Mouse (Mus musculus): ENCODE data around the gene Kalrn. TPM values are rescaled to one million over a fixed set of nuclear protein-coding genes. Genes with fewer than 3 reads are reported as not detected.

The Kalrn gene
- polyA plus RNA-seq, 1 experiment from 2014 or later = 12.7 TPM

DNA sequence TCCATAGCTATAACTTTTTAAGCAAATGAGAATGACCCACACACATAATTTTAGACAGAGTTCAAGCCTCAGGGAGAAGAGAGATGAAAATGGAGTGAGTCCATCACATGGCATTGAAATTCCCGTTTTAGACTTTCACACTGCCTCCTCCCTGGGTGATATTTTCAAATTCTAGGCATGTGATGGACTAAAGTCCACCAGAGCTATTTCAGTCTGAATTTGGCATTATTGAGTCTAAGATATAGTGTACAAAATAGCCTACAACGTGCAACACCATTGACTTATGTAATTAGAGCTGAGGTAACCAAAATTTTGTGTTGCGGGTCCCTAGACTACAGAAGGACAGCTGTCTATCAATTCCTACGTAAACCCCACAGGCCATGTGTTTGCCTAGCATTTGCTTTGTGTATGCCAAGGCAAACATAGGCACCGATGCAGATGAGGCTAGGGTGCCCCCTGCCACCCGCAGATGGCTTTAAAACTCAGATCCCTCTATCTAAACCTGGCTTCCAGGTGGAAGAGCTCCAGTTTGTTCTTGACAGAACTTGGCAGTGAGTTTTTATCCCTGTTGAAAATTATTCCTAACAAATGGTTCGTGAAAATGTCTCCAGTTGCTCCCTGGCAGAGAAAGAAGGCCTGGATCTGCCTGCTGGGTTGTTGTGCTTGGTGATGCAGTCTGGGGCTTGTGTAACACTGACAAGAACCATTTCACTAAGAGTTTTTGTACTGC is 293.5 kb downstream of the Kalrn start:
- H3K4me3 ChIP-seq (replicated peaks) = no peak overlapping the region
- H3K36me3 ChIP-seq = no peaks in the 10 kb centered on the region
- no peaks in the 10 kb centered on the region for H3K9me3 ChIP-seq (replicated peaks)
- H3K4me1 ChIP-seq (replicated peaks) = no peaks in the 10 kb centered on the region
- 62% methylated on average over 7 of the region's 7 CpGs for WGBS (ENCODE audit: insufficient replicate concordance)
- ATAC-seq (ENCODE audit: low read depth) (no peak), DNase-seq (no peak)
- no peak overlapping the region for H3K9ac ChIP-seq
- no peaks in the 10 kb centered on the region for H3K27me3 ChIP-seq
- H3K27ac ChIP-seq = no peak overlapping the region
- no peak overlapping the region for H3K4me2 ChIP-seq

DNA sequence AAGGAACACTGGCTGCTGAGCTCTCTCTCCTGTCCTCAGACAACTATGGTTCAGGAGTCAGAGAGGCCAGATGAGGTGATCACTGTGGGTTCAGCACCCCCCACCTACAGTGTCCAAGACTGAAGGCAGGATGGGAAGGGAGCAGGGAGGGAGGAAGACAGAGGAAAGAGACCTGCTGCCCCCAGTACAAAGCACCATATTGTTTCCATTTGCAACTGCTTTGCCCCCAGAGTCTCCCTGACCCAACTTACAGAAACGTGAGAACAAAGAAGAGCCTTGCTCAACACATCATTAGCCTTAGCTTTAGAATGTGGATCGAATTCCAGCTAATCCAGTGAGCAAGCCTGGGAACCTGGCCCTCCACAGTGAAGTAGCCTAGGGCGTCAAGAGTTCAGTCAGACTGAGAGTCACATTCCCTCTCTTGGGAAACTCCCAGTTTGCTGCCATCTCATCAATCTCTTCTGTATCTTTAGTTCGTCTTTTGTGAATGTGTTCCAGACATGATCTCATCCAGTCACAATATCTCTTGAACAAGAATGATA is 295.0 kb downstream of the Kalrn start:
- no peaks in the 10 kb centered on the region for H3K9me3 ChIP-seq (replicated peaks)
- DNase-seq (no peak), ATAC-seq (ENCODE audit: low read depth) (no peak)
- H3K4me1 ChIP-seq (replicated peaks) = no peaks in the 10 kb centered on the region
- no peaks in the 10 kb centered on the region for H3K36me3 ChIP-seq
- no peaks in the 10 kb centered on the region for H3K27me3 ChIP-seq
- H3K27ac ChIP-seq = no peak overlapping the region
- no peak overlapping the region for H3K4me2 ChIP-seq
- 55% methylated on average over 4 of the region's 4 CpGs for WGBS (ENCODE audit: insufficient replicate concordance)
- H3K9ac ChIP-seq = no peak overlapping the region
- no peak overlapping the region for H3K4me3 ChIP-seq (replicated peaks)

GRCm38 (mm10) chr16:34274607-34275006 is 298.7 kb downstream of the Kalrn start:
- no peak overlapping the region for H3K9ac ChIP-seq
- H3K4me3 ChIP-seq (replicated peaks) = no peak overlapping the region
- no peak overlapping the region for H3K4me2 ChIP-seq
- no peaks in the 10 kb centered on the region for H3K36me3 ChIP-seq
- no peak overlapping the region for H3K27ac ChIP-seq
- no peaks in the 10 kb centered on the region for H3K4me1 ChIP-seq (replicated peaks)
- H3K27me3 ChIP-seq = no peaks in the 10 kb centered on the region
- ATAC-seq (ENCODE audit: low read depth) (no peak), DNase-seq (no peak)
- no peaks in the 10 kb centered on the region for H3K9me3 ChIP-seq (replicated peaks)

DNA sequence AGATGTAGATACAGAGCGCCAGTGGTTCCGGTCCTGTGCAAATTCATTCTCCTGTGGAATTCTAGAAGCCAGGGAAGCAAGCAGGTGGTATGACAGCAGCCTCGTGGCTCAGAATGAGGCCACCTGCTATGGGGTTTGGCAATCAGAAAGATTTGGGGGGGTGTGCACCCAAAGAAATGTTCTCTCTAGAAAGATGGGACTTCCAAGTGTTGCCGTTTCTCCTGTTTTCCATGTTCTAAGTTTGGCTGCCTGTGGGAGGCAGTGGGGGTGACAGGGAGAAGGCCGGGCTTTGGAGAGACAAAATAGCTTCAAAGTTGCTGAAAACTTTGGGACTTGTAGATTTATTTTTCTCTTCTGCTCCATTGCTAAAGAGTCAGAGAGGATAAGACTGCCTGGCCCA is 301.9 kb downstream of the Kalrn start:
- WGBS (ENCODE audit: insufficient replicate concordance) = 73% methylated on average over 5 of the region's 5 CpGs
- Histone ChIP-seq H3K9ac (no peak overlapping the region), H3K4me2 (no peak overlapping the region), H3K27me3 (no peaks in the 10 kb centered on the region), H3K36me3 (no peaks in the 10 kb centered on the region), H3K4me3 (replicated peaks) (no peak overlapping the region), H3K27ac (no peak overlapping the region), H3K4me1 (replicated peaks) (no peaks in the 10 kb centered on the region), H3K9me3 (replicated peaks) (no peaks in the 10 kb centered on the region)
- no peak for ATAC-seq (ENCODE audit: low read depth)
- DNase-seq = no peak

DNA sequence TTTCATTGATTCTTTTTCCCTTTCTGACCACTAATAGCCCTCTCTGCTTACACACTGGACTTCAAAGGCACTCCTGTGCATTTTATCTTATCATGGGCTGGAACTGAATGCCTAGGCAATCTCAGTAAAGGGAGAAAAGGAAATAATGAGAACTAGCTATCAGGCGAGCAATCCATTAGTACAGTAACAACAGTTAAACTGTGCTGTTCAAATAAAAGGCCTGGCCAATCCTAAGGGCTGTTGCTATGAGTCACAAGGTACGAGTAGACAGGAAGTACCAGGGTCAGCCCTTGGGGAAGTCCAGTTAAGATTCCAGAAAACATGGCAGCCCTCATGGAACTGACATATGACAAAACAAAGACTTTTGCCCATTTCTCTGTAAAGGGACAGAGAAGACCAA is 302.7 kb downstream of the Kalrn start:
- no peaks in the 10 kb centered on the region for H3K9me3 ChIP-seq (replicated peaks)
- H3K27ac ChIP-seq = no peak overlapping the region
- 38% methylated on average over 2 of the region's 2 CpGs for WGBS (ENCODE audit: insufficient replicate concordance)
- H3K36me3 ChIP-seq = no peaks in the 10 kb centered on the region
- DNase-seq = no peak
- H3K27me3 ChIP-seq = no peaks in the 10 kb centered on the region
- ATAC-seq (ENCODE audit: low read depth) = no peak
- no peak overlapping the region for H3K4me3 ChIP-seq (replicated peaks)
- H3K4me1 ChIP-seq (replicated peaks) = no peaks in the 10 kb centered on the region
- H3K4me2 ChIP-seq = no peak overlapping the region
- H3K9ac ChIP-seq = no peak overlapping the region

DNA sequence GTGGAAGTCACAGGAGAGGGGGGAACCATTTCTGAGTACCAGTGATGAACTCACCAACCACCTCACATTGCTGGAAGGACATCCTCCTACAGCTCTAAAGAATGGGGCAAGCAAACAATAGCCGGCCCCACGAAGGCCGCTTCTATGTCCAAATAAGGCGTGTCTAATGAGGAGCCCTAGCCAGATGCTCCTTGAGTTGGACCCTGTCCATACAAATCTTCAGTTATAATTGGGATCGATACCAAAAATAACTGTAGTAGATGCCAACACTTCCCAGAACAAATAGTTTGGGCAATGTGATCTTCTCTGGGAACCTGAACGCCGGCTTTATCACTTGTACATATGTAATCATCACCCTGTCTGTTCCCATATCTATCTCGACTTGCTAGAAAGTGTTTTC is 303.7 kb downstream of the Kalrn start:
- Histone ChIP-seq H3K9me3 (replicated peaks) (no peaks in the 10 kb centered on the region), H3K4me1 (replicated peaks) (no peaks in the 10 kb centered on the region), H3K36me3 (no peaks in the 10 kb centered on the region), H3K27me3 (no peaks in the 10 kb centered on the region), H3K27ac (no peak overlapping the region), H3K4me2 (no peak overlapping the region), H3K4me3 (replicated peaks) (no peak overlapping the region), H3K9ac (no peak overlapping the region)
- ATAC-seq (ENCODE audit: low read depth) (no peak), DNase-seq (no peak)
- 72% methylated on average over 8 of the region's 8 CpGs for WGBS (ENCODE audit: insufficient replicate concordance)

DNA sequence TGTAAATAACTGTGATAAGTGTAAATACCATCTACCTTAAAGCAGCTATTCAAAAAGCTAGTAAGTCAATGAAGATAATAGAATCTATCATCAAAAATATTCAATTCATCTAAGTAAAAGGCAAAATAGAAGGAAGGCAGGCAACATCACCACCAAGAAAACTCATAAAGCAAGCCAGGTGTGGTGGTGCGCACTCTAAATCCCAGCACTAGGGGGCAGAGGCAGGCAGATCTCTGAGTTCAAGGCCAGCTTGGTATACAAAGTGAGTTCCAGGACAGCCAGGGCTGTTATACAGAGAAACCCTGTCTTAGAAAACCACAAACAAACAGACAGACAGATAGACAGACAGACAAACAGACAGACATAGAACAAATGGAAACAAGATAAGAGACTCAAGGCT is 305.6 kb downstream of the Kalrn start:
- Histone ChIP-seq H3K4me3 (replicated peaks) (no peak overlapping the region), H3K4me2 (no peak overlapping the region), H3K9ac (no peak overlapping the region), H3K36me3 (no peaks in the 10 kb centered on the region), H3K9me3 (replicated peaks) (no peaks in the 10 kb centered on the region), H3K4me1 (replicated peaks) (no peaks in the 10 kb centered on the region), H3K27me3 (no peaks in the 10 kb centered on the region), H3K27ac (no peak overlapping the region)
- WGBS (ENCODE audit: insufficient replicate concordance) = 73% methylated on average over 1 of the region's 1 CpGs
- DNase-seq (no peak), ATAC-seq (ENCODE audit: low read depth) (no peak)

- Histone ChIP-seq H3K4me2 (no peak overlapping the region), H3K4me1 (replicated peaks) (no peaks in the 10 kb centered on the region), H3K4me3 (replicated peaks) (no peak overlapping the region), H3K27ac (no peak overlapping the region), H3K9ac (no peak overlapping the region), H3K9me3 (replicated peaks) (no peaks in the 10 kb centered on the region), H3K36me3 (no peaks in the 10 kb centered on the region), H3K27me3 (no peaks in the 10 kb centered on the region)
- ATAC-seq (ENCODE audit: low read depth) (no peak), DNase-seq (no peak)
- 71% methylated on average over 3 of the region's 3 CpGs for WGBS (ENCODE audit: insufficient replicate concordance)
Measured at GRCm38 (mm10) chr16:34264671-34265070, 308.7 kb downstream of the Kalrn start.

DNA sequence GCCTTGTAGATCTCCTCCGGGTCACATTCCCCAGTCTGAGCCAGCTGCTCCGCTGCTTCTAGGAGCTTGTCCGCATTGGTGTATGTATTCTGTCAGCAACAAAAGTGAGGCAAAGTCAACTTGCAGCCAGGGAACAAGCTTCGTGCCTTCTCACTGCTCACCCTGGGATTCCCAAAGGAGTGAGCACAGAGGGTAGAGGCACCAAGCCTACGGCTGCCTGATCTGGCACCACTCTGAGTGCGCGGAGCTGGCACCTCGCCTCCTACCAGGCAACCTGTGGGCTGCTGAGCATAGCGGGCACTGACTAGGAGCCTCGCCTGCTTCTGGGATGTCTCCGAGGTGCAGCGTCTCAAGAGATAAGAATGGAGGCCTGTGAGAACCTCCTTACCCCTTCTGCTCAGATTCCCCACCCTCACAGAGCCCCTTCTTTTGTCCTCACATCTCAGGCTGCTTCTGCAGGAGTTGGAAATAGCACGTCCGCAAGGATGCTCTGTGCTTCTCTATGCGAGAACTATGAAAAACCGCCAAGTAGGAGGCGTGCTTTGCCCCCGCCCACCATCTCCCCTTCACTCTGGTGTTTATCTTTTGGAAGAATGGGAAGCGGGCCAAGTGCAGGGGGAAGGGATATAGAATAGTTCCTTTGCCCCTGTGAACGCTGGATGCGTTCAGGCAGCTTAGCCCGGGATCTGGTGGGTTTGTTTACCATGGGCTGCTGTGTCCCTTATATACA is 310.4 kb downstream of the Kalrn start:
- H3K9me3 ChIP-seq (replicated peaks) = no peaks in the 10 kb centered on the region
- DNase-seq (no peak), ATAC-seq (ENCODE audit: low read depth) (no peak)
- H3K36me3 ChIP-seq = no peaks in the 10 kb centered on the region
- no peak overlapping the region for H3K4me3 ChIP-seq (replicated peaks)
- H3K27ac ChIP-seq = no peak overlapping the region
- H3K4me2 ChIP-seq = no peak overlapping the region
- H3K4me1 ChIP-seq (replicated peaks) = no peaks in the 10 kb centered on the region
- H3K27me3 ChIP-seq = no peaks in the 10 kb centered on the region
- no peak overlapping the region for H3K9ac ChIP-seq
- 59% methylated on average over 22 of the region's 22 CpGs for WGBS (ENCODE audit: insufficient replicate concordance)

DNA sequence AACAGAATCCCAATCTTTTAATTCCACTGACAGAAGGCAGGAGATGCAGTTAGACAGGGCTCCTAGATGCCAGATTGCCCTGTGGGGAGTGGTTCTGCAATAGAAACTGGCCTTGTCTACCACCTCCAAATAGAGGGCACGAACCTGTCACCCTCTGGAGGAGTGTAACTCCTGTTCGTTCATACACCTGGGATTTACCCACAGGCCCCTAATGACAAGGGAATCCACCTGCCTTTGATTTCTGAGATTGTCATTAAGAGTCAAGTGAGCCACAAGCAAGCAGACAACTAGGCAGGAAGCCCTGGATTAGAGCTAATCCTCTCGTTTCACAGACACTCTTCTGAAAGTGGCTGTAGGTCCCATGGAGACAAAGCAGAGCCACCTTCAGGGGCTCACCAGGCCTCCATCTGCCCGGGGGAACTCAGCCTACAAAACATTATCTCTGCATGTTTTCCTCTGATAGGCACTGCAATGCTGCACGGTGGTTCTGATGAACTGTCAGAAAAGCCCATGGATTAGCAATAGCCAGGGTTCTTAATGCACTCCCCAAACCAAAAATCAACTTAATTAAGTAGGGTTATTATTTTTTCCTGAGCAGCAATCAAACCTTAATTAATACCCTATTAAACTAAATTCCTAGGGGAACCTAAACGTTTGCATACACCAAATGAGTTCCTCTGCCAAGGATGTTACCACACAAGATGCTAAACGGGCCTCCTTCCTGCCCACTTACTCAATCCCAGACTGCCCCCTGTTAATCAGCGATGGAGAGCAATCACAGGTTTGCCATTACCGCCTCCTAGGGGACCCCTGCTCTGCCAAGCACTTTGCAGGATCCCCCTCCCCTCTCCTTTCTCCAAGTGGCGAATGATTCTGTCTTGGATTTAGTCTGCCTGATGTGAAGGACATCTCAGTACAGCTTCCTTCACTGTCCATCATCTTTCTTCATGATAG is 312.1 kb downstream of the Kalrn start:
- WGBS (ENCODE audit: insufficient replicate concordance) = 30% methylated on average over 10 of the region's 10 CpGs

GRCm38 (mm10) chr16:34254646-34255022 is 318.7 kb downstream of the Kalrn start:
- Histone ChIP-seq H3K9me3 (replicated peaks) (no peaks in the 10 kb centered on the region), H3K4me2 (no peak overlapping the region), H3K9ac (no peak overlapping the region), H3K27ac (no peak overlapping the region), H3K27me3 (no peaks in the 10 kb centered on the region), H3K4me1 (replicated peaks) (no peaks in the 10 kb centered on the region), H3K4me3 (replicated peaks) (no peak overlapping the region), H3K36me3 (no peaks in the 10 kb centered on the region)
- ATAC-seq (ENCODE audit: low read depth) (no peak), DNase-seq (no peak)
- WGBS (ENCODE audit: insufficient replicate concordance) = 42% methylated on average over 2 of the region's 2 CpGs

More for the DNA sequence above, 312.1 kb downstream of the Kalrn start:
- Histone ChIP-seq H3K27ac (no peak overlapping the region), H3K9ac (no peak overlapping the region), H3K36me3 (no peaks in the 10 kb centered on the region), H3K4me2 (no peak overlapping the region), H3K9me3 (replicated peaks) (no peaks in the 10 kb centered on the region), H3K4me3 (replicated peaks) (no peak overlapping the region), H3K27me3 (no peaks in the 10 kb centered on the region), H3K4me1 (replicated peaks) (no peaks in the 10 kb centered on the region)
- DNase-seq (no peak), ATAC-seq (ENCODE audit: low read depth) (no peak)

Data from liver, embryonic 13.5 days (tissue).